Mouse (Mus musculus): Measurements from ENCODE around the gene Sept9. TPM values are rescaled to one million over a fixed set of nuclear protein-coding genes. Genes with fewer than 3 reads are reported as not detected.

The Sept9 gene
- polyA plus RNA-seq, 1 experiment from 2014 or later, result 40.8 TPM

DNA sequence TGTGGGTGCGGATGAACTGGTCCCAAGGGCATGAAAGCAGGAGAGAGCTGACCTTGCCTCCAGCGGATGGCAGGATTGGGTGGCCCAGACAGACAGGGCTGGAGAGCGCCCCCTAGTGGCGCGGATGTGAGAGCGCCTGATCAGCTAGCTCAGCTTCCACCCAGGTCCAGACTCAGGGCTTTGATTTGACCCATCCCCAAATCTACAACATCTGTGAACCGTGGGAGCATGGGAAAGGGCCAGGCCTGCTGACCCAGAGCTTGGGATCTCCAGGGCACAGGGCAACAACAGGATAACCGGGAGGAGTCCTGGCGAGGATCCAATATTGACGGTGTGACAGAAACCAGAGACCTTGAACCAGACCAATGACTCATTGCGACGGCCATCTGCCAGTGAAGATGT lies 190.5 kb downstream of the Sept9 start:
- no peak overlapping the region for H3K4me3 ChIP-seq (ENCODE audit: low read depth, low read length)
- H3K9ac ChIP-seq (ENCODE audit: low read depth, low read length), result no peak overlapping the region
- H3K4me2 ChIP-seq (ENCODE audit: low read depth, low read length), result no peak overlapping the region
- 17% methylated on average over 12 of the region's 12 CpGs for WGBS (ENCODE audit: insufficient replicate concordance)
- H3K9me3 ChIP-seq (replicated peaks; ENCODE audit: control insufficient read depth, low read length), result no peaks in the 10 kb centered on the region
- no peaks in the 10 kb centered on the region for H3K36me3 ChIP-seq (ENCODE audit: control insufficient read depth, insufficient read depth)
- H3K4me1 ChIP-seq (ENCODE audit: control insufficient read depth, low read depth, low read length), result peaks cover 6% of the 10 kb centered on the region
- H3K27ac ChIP-seq (ENCODE audit: low read length), result no peak overlapping the region
- ATAC-seq (ENCODE audit: low read depth), result peak; percentile 86
- peaks cover 19% of the 10 kb centered on the region for H3K27me3 ChIP-seq (ENCODE audit: control insufficient read depth, insufficient read depth, low read depth, low read length)

DNA sequence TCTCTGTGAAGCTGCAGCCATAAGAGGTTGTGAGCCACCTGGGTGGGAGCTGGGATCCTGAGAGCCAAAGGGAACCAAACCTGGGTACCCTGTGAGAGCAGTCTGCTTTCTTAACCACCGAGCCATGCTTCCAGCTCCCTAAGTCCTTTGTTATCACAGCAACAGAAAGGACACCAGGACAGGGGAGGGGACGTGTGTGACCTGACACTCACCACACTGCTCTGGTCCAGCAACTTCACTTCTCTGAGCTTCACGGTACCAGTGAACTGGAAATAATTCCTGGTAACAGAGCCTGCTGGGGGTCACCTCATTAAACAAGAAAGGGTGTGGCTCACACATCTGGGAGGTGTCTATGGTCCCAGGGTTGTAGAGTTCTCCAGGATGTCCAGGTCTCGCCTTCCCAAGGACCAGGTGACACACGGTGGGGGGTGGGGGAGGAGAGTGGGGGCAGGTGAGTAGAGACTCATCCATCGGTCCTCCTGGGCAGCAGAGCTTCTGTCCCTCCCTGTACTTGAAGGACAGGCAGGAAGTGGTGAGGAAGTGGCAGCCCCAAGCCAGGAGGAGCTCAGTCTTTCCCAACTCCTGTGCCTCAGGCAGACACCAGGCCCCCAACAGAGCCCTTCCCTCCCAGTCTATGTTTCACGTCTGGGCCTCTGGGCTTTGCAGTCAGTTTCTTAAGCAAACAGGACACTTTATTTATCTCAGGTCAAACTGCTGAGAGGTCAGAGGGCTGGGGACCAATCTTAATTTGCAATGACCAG lies 191.5 kb downstream of the Sept9 start:
- no peak overlapping the region for H3K4me3 ChIP-seq (ENCODE audit: low read depth, low read length)
- H3K27me3 ChIP-seq (ENCODE audit: control insufficient read depth, insufficient read depth, low read depth, low read length), result peaks cover 22% of the 10 kb centered on the region
- H3K27ac ChIP-seq (ENCODE audit: low read length), result no peak overlapping the region
- H3K9ac ChIP-seq (ENCODE audit: low read depth, low read length), result no peak overlapping the region
- no peaks in the 10 kb centered on the region for H3K9me3 ChIP-seq (replicated peaks; ENCODE audit: control insufficient read depth, low read length)
- no peak overlapping the region for H3K4me2 ChIP-seq (ENCODE audit: low read depth, low read length)
- H3K4me1 ChIP-seq (ENCODE audit: control insufficient read depth, low read depth, low read length), result peaks cover 6% of the 10 kb centered on the region
- no peaks in the 10 kb centered on the region for H3K36me3 ChIP-seq (ENCODE audit: control insufficient read depth, insufficient read depth)
- WGBS (ENCODE audit: insufficient replicate concordance), result 17% methylated on average over 7 of the region's 7 CpGs
- no peak for ATAC-seq (ENCODE audit: low read depth)

DNA sequence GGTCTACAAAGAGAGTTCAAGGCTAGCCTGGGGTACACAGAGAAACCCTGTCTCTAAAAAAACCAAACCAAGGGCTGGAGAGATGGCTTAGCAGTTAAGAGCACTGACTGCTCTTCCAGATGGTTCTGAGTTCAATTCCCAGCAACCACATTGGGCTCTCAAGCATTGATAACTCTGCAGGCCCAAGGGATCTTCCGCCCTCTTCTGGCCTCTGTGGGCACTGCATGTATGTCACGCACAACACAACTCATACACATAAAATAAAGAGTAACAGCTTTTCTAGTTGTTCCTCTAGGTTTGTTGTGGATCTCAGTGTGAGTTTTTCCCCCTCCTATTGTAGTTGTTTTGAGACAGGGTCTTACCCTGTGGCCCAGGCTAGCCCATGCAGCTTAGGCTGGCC lies 192.8 kb downstream of the Sept9 start:
- no peak overlapping the region for H3K27ac ChIP-seq (ENCODE audit: low read length)
- H3K9me3 ChIP-seq (replicated peaks; ENCODE audit: control insufficient read depth, low read length), result no peaks in the 10 kb centered on the region
- 58% methylated on average over 2 of the region's 2 CpGs for WGBS (ENCODE audit: insufficient replicate concordance)
- no peak overlapping the region for H3K4me2 ChIP-seq (ENCODE audit: low read depth, low read length)
- H3K9ac ChIP-seq (ENCODE audit: low read depth, low read length), result no peak overlapping the region
- no peaks in the 10 kb centered on the region for H3K36me3 ChIP-seq (ENCODE audit: control insufficient read depth, insufficient read depth)
- ATAC-seq (ENCODE audit: low read depth), result no peak
- H3K4me1 ChIP-seq (ENCODE audit: control insufficient read depth, low read depth, low read length), result peaks cover 6% of the 10 kb centered on the region
- H3K4me3 ChIP-seq (ENCODE audit: low read depth, low read length), result no peak overlapping the region
- peaks cover 21% of the 10 kb centered on the region for H3K27me3 ChIP-seq (ENCODE audit: control insufficient read depth, insufficient read depth, low read depth, low read length)

DNA sequence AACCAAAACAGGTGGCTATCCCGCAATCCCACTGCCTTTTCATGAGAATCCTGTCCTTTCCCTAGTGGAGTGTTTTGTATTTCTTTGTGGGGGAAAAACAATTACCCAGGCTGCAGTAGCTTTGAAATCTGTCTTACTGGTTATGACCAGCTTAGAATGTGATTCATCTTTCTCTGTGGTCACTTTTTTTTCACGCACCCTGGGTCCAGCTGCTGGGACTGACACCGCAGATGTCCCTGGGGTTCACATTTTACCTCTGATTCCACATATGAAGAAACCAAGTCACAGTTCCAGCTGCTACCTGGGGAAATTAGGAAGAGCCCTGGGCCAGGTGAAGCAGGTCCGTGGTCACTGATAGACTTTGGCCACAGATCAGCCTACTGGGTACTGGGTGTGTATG lies 194.3 kb downstream of the Sept9 start:
- Histone ChIP-seq H3K27me3 (ENCODE audit: control insufficient read depth, insufficient read depth, low read depth, low read length) (peaks cover 23% of the 10 kb centered on the region), H3K4me1 (ENCODE audit: control insufficient read depth, low read depth, low read length) (peaks cover 6% of the 10 kb centered on the region), H3K4me2 (ENCODE audit: low read depth, low read length) (no peak overlapping the region), H3K9ac (ENCODE audit: low read depth, low read length) (no peak overlapping the region), H3K36me3 (ENCODE audit: control insufficient read depth, insufficient read depth) (no peaks in the 10 kb centered on the region), H3K27ac (ENCODE audit: low read length) (no peak overlapping the region), H3K4me3 (ENCODE audit: low read depth, low read length) (no peak overlapping the region), H3K9me3 (replicated peaks; ENCODE audit: control insufficient read depth, low read length) (no peaks in the 10 kb centered on the region)
- 53% methylated on average over 4 of the region's 4 CpGs for WGBS (ENCODE audit: insufficient replicate concordance)
- ATAC-seq (ENCODE audit: low read depth), result no peak

DNA sequence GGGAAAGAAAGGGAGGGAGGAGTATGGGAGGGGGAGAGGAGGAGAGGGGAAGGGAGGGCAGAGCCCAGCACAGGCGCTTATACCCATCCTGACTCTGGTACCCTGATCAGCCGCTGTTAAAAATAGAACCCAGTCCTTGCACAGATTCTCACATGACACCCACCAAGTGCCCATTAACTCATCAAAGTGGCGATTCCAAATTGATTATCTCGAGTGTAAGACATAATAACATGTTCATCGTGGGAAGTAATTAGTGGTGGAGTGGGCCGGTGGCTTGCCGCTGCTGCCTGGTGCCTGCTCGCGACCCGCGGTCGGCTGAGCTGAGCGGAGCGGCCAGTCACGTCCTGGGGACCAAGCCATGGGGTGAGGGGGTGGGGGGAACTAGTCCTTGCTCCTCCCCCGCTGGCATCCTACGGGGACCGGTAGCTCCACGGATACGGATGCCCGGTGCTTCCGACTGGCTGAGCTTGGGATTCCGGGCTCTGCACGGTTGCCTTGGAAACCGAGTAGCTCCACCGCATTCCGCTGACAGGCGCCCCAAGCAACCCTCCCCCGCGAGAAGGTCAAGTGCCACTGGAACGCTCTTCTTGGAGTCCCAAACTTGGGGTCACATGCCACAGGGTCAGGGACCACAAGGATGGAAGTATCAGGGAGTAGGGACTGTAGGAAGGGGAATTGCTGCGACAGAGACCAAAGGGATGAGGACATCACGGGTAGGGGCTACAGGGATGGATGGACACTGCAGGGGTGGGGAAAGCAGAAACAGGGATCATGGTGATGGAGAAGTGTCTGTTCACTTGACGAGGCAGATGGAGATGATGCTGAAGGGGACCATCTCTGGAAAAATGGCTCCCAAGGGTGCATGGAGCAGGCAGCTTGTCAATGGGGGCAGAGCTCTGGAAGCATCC lies 195.0 kb downstream of the Sept9 start:
- H3K27ac ChIP-seq (ENCODE audit: low read length), result no peak overlapping the region
- no peak overlapping the region for H3K9ac ChIP-seq (ENCODE audit: low read depth, low read length)
- no peak overlapping the region for H3K4me3 ChIP-seq (ENCODE audit: low read depth, low read length)
- ATAC-seq (ENCODE audit: low read depth), result no peak
- peaks cover 6% of the 10 kb centered on the region for H3K4me1 ChIP-seq (ENCODE audit: control insufficient read depth, low read depth, low read length)
- no peaks in the 10 kb centered on the region for H3K36me3 ChIP-seq (ENCODE audit: control insufficient read depth, insufficient read depth)
- peaks cover 25% of the 10 kb centered on the region for H3K27me3 ChIP-seq (ENCODE audit: control insufficient read depth, insufficient read depth, low read depth, low read length)
- H3K4me2 ChIP-seq (ENCODE audit: low read depth, low read length), result no peak overlapping the region
- WGBS (ENCODE audit: insufficient replicate concordance), result 1% methylated on average over 34 of the region's 34 CpGs
- no peaks in the 10 kb centered on the region for H3K9me3 ChIP-seq (replicated peaks; ENCODE audit: control insufficient read depth, low read length)

DNA sequence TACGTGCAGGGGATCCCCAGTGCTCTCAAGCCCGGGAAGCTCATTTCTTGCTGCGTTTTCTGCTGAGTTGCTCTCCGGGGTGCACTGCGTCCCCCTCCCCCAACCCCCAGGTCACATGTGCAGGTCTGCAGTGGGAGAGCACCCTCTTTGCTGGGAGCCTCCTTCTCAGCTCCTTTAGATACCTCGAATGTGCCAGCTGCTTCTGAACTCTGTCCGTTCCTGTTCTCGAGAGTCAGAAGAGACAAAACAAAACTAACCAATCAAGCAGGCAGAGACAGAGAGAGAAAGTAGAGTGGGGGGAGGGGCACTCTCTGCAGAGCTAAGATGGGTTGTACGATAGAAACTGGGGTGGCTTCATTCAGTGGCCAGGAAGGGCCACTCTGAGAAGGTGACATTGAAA lies 195.8 kb downstream of the Sept9 start:
- Histone ChIP-seq H3K9me3 (replicated peaks; ENCODE audit: control insufficient read depth, low read length) (no peaks in the 10 kb centered on the region), H3K27me3 (ENCODE audit: control insufficient read depth, insufficient read depth, low read depth, low read length) (peaks cover 28% of the 10 kb centered on the region), H3K36me3 (ENCODE audit: control insufficient read depth, insufficient read depth) (no peaks in the 10 kb centered on the region), H3K4me2 (ENCODE audit: low read depth, low read length) (no peak overlapping the region), H3K4me1 (ENCODE audit: control insufficient read depth, low read depth, low read length) (peaks cover 6% of the 10 kb centered on the region), H3K27ac (ENCODE audit: low read length) (no peak overlapping the region), H3K9ac (ENCODE audit: low read depth, low read length) (no peak overlapping the region), H3K4me3 (ENCODE audit: low read depth, low read length) (no peak overlapping the region)
- no peak for ATAC-seq (ENCODE audit: low read depth)
- WGBS (ENCODE audit: insufficient replicate concordance), result 3% methylated on average over 9 of the region's 9 CpGs

DNA sequence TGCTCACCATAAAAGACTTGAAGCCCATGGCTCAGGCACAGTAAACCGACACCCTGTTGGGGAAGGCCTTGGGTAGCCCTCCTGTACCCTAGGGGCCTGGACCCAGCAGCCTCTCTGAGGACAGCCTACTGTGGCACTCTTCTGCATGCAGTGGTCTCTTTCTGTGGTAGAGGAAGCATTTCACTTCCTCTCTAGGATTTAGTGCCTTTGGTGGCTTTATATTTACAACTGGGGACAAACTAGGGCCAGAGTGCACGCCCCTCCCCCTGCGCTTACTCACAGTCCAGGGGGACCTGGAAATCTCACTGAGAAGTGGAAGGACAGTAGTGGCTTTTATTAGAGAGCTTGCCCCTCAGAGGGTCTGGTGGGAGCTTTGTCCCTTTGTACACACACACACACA lies 197.5 kb downstream of the Sept9 start:
- H3K27ac ChIP-seq (ENCODE audit: low read length), result no peak overlapping the region
- H3K9ac ChIP-seq (ENCODE audit: low read depth, low read length), result no peak overlapping the region
- ATAC-seq (ENCODE audit: low read depth), result no peak
- H3K27me3 ChIP-seq (ENCODE audit: control insufficient read depth, insufficient read depth, low read depth, low read length), result peaks cover 28% of the 10 kb centered on the region
- no peaks in the 10 kb centered on the region for H3K36me3 ChIP-seq (ENCODE audit: control insufficient read depth, insufficient read depth)
- H3K4me3 ChIP-seq (ENCODE audit: low read depth, low read length), result no peak overlapping the region
- WGBS (ENCODE audit: insufficient replicate concordance), result 11% methylated on average over 3 of the region's 3 CpGs
- no peak overlapping the region for H3K4me2 ChIP-seq (ENCODE audit: low read depth, low read length)
- no peaks in the 10 kb centered on the region for H3K4me1 ChIP-seq (ENCODE audit: control insufficient read depth, low read depth, low read length)
- H3K9me3 ChIP-seq (replicated peaks; ENCODE audit: control insufficient read depth, low read length), result no peaks in the 10 kb centered on the region

DNA sequence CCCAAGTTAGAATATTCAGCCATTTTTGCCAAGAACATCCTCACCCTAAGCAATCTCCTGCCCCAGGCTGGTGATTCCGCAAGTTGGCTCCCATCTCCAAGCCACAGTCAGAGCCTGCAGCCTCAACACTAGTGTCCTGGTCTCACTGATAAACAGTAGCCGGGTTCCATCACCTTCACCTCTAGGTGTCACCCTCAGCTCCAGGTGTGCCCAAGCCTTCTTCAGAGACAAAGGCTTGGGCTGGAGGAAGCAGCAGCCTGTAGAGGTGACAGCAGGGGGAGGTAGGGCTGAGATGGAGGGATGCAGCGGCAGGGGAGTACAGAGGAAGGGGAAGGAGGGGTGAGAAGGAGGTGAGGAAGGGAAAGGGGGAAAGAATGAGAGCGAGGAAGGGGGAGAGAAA lies 198.3 kb downstream of the Sept9 start:
- Histone ChIP-seq H3K4me2 (ENCODE audit: low read depth, low read length) (no peak overlapping the region), H3K9me3 (replicated peaks; ENCODE audit: control insufficient read depth, low read length) (no peaks in the 10 kb centered on the region), H3K27ac (ENCODE audit: low read length) (no peak overlapping the region), H3K27me3 (ENCODE audit: control insufficient read depth, insufficient read depth, low read depth, low read length) (peaks cover 31% of the 10 kb centered on the region), H3K9ac (ENCODE audit: low read depth, low read length) (no peak overlapping the region), H3K36me3 (ENCODE audit: control insufficient read depth, insufficient read depth) (no peaks in the 10 kb centered on the region), H3K4me1 (ENCODE audit: control insufficient read depth, low read depth, low read length) (no peaks in the 10 kb centered on the region), H3K4me3 (ENCODE audit: low read depth, low read length) (no peak overlapping the region)
- no peak for ATAC-seq (ENCODE audit: low read depth)
- 18% methylated on average over 4 of the region's 4 CpGs for WGBS (ENCODE audit: insufficient replicate concordance)

DNA sequence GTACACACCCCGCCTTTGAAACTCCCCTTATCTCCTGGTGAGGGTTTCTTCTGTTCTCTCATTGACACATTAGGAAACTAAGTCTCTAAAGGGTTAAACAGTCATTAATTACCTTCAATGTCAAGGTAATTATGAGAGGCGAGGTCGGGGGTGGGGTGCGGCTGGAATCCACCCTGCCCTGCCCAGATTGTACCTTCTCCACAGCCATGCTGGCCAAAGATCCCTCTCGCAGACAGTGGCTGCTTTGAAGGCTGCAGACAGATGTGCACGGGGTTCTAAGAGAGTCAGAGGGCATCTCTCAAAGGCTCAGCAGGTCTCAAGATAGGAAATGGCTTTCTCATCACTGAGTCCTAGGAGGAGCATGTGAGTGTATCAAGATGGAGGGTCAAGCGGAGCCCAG lies 198.7 kb downstream of the Sept9 start:
- Histone ChIP-seq H3K9ac (ENCODE audit: low read depth, low read length) (no peak overlapping the region), H3K9me3 (replicated peaks; ENCODE audit: control insufficient read depth, low read length) (no peaks in the 10 kb centered on the region), H3K27me3 (ENCODE audit: control insufficient read depth, insufficient read depth, low read depth, low read length) (peaks cover 35% of the 10 kb centered on the region), H3K4me1 (ENCODE audit: control insufficient read depth, low read depth, low read length) (no peaks in the 10 kb centered on the region), H3K27ac (ENCODE audit: low read length) (no peak overlapping the region), H3K4me3 (ENCODE audit: low read depth, low read length) (no peak overlapping the region), H3K4me2 (ENCODE audit: low read depth, low read length) (no peak overlapping the region), H3K36me3 (ENCODE audit: control insufficient read depth, insufficient read depth) (no peaks in the 10 kb centered on the region)
- no peak for ATAC-seq (ENCODE audit: low read depth)
- WGBS (ENCODE audit: insufficient replicate concordance), result 24% methylated on average over 7 of the region's 7 CpGs

All from liver, embryonic 16.5 days (tissue).